Mouse (Mus musculus): Measurements from ENCODE around the gene Med24.

- TF ChIP-seq CTCF (IDR thresholded peaks at IDR 0.05; ENCODE audit: insufficient read depth, low read length), result no peak
- no peak for TF ChIP-seq POLR2A (IDR thresholded peaks at IDR 0.05; ENCODE audit: borderline replicate concordance, extremely low read depth, low read depth, low read length)
Observed at GRCm38 (mm10) chr11:98693746-98694145, 35.5 kb downstream of the Med24 start.
